Mouse (Mus musculus) heart, adult 11 months (tissue): ENCODE data around the gene Aifm1.
"Not testable (repeated sequence)": the region's sequence is repeated elsewhere in the genome, so short reads cannot be mapped to it uniquely, and the experiment has no call there.

ENCODE experiments used
- DNase-seq: peaks from one replicate; pipeline ENCODE4 v3.0.0; 2022

Aifm1 gene

DNA sequence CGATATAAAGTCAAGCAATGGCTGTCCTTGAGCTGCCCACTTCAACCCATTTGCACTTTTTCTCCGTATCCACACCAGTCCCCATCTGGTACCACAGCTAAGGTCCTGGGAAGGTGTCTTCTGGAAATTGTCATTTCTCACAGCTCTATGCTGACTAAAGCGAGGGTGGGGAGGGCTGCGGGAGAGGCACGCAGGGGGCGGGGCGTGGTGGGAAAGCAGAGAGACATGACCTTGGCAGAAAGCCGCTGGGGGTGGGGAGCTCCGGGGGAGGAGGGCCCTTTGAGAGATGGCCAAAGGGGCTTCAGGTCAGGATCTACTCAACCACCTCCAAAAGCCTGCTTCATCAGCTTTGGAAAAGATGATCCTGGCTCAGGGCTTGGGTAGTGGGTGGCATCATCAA is 58.3 kb downstream of the Aifm1 start:
- DNase-seq, result no peak

GRCm38 (mm10) chrX:48454495-48454878 is 58.9 kb downstream of the Aifm1 start:
- no peak for DNase-seq

DNA sequence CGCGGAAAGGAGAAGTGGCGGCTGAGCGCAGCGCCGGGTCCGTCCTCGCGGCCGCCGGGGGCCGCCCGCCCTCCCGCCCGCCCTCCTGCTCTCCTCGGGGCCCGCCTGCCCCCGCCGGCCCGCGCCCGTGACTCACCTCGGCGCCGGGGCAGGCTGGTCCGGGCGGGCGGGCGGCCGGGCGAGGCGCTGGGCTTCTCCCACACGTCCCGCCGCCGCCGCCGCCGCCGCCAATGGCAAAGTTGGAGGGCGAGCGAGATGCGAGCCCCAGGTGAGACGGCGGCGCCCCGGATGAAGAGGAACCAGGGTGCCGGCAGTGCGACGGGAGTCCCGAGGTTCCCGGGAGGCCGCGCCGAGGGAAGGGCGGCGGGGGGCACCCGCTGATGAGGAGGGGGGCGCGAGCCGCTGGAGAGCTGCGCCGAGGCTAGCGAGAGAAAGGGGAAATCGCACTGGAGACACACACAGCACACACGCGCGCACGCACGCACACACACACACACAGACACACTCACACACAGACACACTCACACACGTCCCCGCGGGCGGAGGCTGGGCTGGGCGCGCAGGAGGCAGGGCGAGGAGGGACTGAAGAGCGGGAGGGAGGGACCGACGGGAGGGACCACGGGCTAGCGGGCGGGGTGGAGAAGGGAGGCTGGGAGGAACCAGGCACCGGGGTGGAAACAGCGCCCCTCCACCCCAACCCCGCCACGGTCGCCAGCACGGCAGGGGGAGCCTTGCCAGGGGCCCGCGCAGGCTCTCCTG is 59.4 kb downstream of the Aifm1 start:
- DNase-seq, result peak; percentile 99

GRCm38 (mm10) chrX:48452931-48453673 is 60.3 kb downstream of the Aifm1 start:
- peak; percentile 92 for DNase-seq

DNA sequence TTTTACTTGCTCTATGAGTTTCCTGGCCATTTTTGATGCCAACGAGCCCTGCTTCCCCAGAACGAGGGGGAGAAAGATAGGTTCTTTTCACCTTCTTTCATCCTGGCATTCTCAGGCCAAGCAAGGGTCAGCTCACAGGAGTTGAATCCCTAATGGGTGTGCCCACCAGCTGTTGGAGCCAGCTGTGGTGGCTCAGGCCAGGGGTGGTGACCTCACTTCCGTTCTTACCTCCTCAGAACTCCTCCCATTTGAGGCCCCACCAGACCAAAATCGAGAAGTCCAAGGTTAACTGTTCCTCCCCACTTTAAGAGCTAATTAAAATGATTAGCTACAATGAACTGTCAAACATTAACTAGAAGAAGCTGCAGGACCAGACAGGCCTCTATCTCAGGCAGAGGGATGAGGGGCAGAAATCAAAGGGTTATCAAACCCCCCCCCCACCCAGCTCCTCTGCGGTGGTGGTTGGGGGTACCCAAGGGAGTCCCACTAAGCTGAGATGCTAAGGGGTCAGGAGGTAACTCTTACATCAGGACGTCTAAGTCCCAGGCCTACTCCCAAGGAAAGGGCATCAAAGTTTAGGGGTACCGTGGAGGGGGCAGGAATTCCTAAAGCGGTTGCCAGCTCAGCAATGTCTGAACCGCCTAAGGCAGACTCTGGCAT is 61.0 kb downstream of the Aifm1 start:
- DNase-seq, result peak; percentile 96

- peak; percentile 89 for DNase-seq
These were observed 63.7 kb downstream of the Aifm1 start for GRCm38 (mm10) chrX:48449646-48450045.

DNA sequence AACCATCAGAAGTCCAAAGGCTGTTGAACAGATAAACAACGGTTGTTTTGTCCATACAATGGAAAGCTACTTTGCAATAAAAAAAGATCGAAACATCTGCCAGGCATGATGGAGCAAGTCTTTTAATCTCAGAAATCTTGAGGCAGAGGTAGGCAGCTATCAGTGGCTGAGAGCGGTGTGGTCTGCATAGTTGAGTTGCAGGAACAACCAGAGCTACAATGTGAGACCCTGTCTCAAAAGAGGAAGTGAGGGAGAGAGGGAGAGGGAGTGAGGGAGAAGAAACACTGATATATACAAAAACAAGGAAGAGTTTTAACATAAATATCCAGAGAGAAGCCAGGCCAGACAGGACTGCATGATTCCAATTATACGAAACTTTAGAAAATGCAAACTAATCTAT is 68.7 kb downstream of the Aifm1 start:
- DNase-seq, result no peak

DNA sequence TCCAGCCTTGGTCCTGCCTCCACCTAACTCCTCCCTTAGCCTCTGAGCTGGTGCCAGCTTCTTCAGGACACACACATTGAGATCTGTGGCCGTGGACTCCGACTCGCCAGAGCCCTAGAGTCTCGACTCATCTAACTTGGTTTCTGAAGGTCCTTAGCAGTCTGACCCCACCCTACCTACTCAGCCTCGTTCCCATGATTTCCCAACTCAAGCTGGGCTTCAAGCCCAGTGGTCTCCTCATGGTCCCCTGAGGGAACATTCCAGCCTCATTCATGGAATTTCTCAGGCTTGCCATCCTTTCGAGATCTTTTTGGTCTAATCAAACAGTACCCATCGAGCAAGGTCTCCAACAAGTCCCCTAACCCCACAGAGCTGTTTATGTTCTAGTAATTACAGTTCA is 71.4 kb downstream of the Aifm1 start:
- DNase-seq, result peak; percentile 93

GRCm38 (mm10) chrX:48441548-48441947 is 71.8 kb downstream of the Aifm1 start:
- no peak for DNase-seq

DNA sequence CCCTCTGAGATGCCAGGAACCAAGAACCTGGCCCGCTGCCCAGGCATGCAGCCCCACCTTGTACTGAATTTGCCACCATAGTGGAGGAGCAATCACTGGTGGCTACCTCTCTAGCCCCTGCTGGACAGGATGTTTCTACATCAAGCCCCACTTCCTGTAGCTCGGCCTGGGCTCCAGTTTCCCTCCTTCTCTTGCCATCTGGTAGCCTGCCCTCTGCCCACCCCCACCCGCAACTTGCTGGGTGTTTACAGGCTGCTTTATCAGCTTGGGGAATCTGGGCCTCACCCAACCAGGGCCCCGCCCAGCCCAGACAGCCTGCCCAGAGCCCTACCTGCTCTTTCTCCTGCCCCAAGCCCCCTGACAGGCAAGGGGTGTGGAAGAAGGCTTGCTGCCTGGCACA is 74.3 kb downstream of the Aifm1 start:
- peak; percentile 91 for DNase-seq

- DNase-seq, result not testable (repeated sequence)
These were observed 77.3 kb downstream of the Aifm1 start for GRCm38 (mm10) chrX:48436082-48436481.

- DNase-seq, result peak; percentile 92
These were observed 77.9 kb downstream of the Aifm1 start for GRCm38 (mm10) chrX:48435477-48435900.

GRCm38 (mm10) chrX:48434251-48434650 is 79.1 kb downstream of the Aifm1 start:
- no peak for DNase-seq

DNA sequence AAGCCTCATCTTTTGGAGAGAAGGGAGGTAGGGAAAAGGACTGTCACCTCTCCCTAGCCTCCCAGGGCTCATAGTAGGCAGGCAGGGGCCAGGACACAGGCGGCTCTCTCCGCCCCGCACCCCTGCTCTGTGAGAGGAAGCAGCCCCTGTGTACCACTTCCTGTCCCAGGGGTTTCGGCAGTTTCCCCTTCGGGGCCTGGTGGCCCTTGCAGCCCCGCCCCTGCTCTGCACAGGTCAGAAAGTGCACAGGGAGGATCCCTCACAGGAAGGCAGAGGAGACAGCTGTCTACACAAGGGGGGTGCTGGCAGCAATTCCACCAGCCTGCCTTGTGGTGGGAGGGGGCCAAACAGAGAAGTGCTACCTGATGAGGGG is 79.8 kb downstream of the Aifm1 start:
- DNase-seq, result peak; percentile 97

- DNase-seq, result no peak
These were observed 80.5 kb downstream of the Aifm1 start for GRCm38 (mm10) chrX:48432599-48433526.

- peak; percentile 95 for DNase-seq
These were observed 83.8 kb downstream of the Aifm1 start for GRCm38 (mm10) chrX:48429538-48429937.

DNA sequence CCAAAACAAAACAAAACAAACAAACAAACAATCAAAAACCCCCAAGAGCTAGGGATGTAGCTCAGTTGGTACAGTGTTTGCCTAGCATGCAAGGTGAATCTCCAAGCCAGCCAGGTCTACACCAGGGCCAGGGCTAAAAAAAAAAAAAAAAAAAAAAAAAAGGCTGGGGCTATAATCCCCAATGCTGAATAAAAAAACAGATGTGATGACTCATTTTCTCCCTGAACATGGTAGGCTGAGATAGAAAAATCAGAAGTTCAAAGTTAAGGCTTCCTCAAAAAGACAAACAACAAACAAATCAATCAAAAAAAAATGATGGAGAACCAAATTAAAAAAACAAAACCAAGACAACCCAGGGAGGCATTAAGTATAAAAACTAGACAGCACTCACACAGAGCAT is 84.3 kb downstream of the Aifm1 start:
- DNase-seq, result no peak

DNA sequence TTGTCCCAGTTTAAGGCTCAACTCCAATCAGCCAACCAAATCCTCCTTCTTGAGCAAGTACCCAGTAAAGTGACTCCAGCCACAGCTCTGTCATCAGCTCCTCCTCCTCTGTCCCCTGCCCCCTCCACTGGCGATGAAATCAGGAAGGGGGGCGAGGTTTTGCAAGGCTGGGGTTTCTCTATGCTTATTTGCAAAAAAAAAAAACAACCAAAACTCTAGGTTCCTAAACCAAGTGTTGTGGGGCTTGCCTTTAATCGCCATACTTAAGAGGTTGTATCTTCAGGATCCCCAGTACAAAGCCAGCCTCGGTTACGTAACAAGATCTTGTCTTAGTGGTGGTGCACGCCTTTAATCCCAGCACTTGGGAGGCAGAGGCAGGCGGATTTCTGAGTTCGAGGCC is 84.7 kb downstream of the Aifm1 start:
- DNase-seq, result no peak

- peak; percentile 95 for DNase-seq
These were observed 85.1 kb downstream of the Aifm1 start for GRCm38 (mm10) chrX:48428241-48428640.

- peak; percentile 90 for DNase-seq
These were observed 88.1 kb downstream of the Aifm1 start for GRCm38 (mm10) chrX:48425280-48425679.
